Mouse (Mus musculus) stomach, embryonic 16.5 days (tissue): ENCODE results near the gene Lag3. TPM values are rescaled to one million over a fixed set of nuclear protein-coding genes. Genes with fewer than 3 reads are reported as not detected.

Experiments
- ATAC-seq: fragments of 200-750 bp; cut with Nextera tagmentation; 2 replicates; pipeline ENCODE4 v1.8.0; 2017; ENCODE audit warnings: moderate number of reproducible peaks, moderate TSS enrichment; ENCODE audit not compliant: insufficient read depth, low FRiP score
- H3K27ac ChIP-seq: fragments of 300-500 bp; sonication (generic); 2 replicates; pipeline ENCODE4 v1.5.1; 2014; ENCODE audit warnings: low read length
- H3K27me3 ChIP-seq: fragments of 300-500 bp; sonication (generic); 2 replicates; pipeline ENCODE4 v1.6.1; 2014; ENCODE audit warnings: low read length, control low read depth, mixed read lengths; ENCODE audit not compliant: control insufficient read depth, insufficient read depth
- H3K36me3 ChIP-seq: fragments of 300-500 bp; sonication (generic); 2 replicates; pipeline ENCODE4 v1.6.1; 2014; ENCODE audit warnings: low read length; ENCODE audit not compliant: control insufficient read depth, insufficient read depth
- H3K4me1 ChIP-seq: fragments of 300-500 bp; sonication (generic); 2 replicates; pipeline ENCODE4 v1.6.1; 2014; ENCODE audit warnings: low read length, control low read depth, mixed read lengths; ENCODE audit not compliant: control insufficient read depth, insufficient read depth
- H3K4me2 ChIP-seq: fragments of 300-500 bp; sonication (generic); 2 replicates; pipeline ENCODE4 v1.6.1; 2014; ENCODE audit warnings: low read depth, low read length, mixed read lengths
- H3K4me3 ChIP-seq: fragments of 300-500 bp; sonication (generic); replicated peaks from 2 replicates; pipeline ENCODE4 v1.5.1; 2014; ENCODE audit warnings: mild to moderate bottlenecking, low read length
- H3K9ac ChIP-seq: fragments of 300-500 bp; sonication (generic); 2 replicates; pipeline ENCODE4 v1.6.1; 2014; ENCODE audit warnings: low read length
- H3K9me3 ChIP-seq: fragments of 300-500 bp; sonication (generic); replicated peaks from 2 replicates; pipeline ENCODE4 v1.6.1; 2016; ENCODE audit warnings: low read length, control low read depth; ENCODE audit not compliant: control insufficient read depth
- WGBS: fragments of 180-500 bp; shearing (Covaris S2); extraction: QIAGEN DNeasy Blood & Tissue Kit; methylation state at CpG from one replicate; pipeline ENCODE4 v1.1.7; 2014; 5-methylcytosine and 5-hydroxymethylcytosine counted together
- polyA plus RNA-seq: library from polyadenylated mRNA; unstranded; fragments of >200 nt; fragmentation: Nextera tagmentation; extraction: Ambion mirVana; gene quantifications from 2 replicates; pipeline ENCODE4 v1.2.1, GENCODE M21; 2015

Lag3 gene
- polyA plus RNA-seq, 1 experiment from 2014 or later: 1.3 TPM

GRCm38 (mm10) chr6:124866560-124866959 lies 44.9 kb downstream of the Lag3 start:
- no peak overlapping the region for H3K27ac ChIP-seq
- no peak overlapping the region for H3K4me2 ChIP-seq
- no peaks in the 10 kb centered on the region for H3K36me3 ChIP-seq
- H3K4me1 ChIP-seq: peaks cover 7% of the 10 kb centered on the region
- H3K9me3 ChIP-seq: no peaks in the 10 kb centered on the region
- H3K4me3 ChIP-seq: no peak overlapping the region
- H3K9ac ChIP-seq: no peak overlapping the region
- no peak for ATAC-seq
- H3K27me3 ChIP-seq: 0 out of 2 replicates have a peak, but pooled peaks cover 4% of the 10 kb centered on the region
- WGBS: 56% methylated on average over 6 of the region's 7 CpGs

DNA sequence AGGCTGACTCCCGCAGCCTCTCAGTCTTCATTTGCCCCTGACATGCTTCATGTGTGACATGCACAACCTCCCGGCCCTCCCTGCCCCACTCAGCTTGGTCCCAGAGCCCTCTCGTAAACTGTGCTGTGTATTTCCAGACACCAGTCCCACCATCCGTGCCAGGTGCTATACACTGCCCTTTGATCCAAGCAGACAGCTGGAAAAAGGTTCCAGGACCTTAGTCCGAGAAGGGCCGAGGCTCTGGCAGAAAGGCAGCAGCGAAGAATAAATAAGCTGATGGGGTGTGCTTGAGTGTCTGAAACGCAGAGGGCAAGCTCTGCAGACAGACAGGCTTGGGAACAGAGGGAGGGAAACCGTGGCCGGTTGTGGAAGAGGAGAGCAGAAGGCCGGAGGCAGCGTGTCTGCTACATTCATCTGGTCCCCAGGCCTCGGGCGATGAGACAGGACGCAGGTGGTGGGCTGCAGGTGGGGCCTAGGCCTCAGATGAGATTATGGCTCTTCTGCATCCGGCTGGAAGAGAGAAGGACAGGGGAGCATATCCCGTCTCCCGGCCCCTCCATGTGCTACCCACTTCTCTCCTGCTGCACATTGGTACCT lies 45.6 kb downstream of the Lag3 start:
- 50% methylated on average over 18 of the region's 18 CpGs for whole genome bisulfite sequencing
- no peak overlapping the region for H3K9ac ChIP-seq
- H3K9me3 ChIP-seq: no peaks in the 10 kb centered on the region
- H3K27me3 ChIP-seq: 0 out of 2 replicates have a peak, but pooled peaks cover 4% of the 10 kb centered on the region
- peaks cover 7% of the 10 kb centered on the region for H3K4me1 ChIP-seq
- no peak overlapping the region for H3K4me3 ChIP-seq
- no peak overlapping the region for H3K4me2 ChIP-seq
- H3K36me3 ChIP-seq: no peaks in the 10 kb centered on the region
- no peak overlapping the region for H3K27ac ChIP-seq
- ATAC-seq: no peak

- Histone ChIP-seq H3K9me3 (no peaks in the 10 kb centered on the region), H3K27me3 (peaks cover 10% of the 10 kb centered on the region; the same call in 1 of the 2 replicates), H3K4me1 (peaks cover 7% of the 10 kb centered on the region), H3K4me2 (peak within 1 kb of the TSS; percentile 92), H3K9ac (peak within 1 kb of the TSS; percentile 82), H3K4me3 (peak within 1 kb of the TSS; percentile 60), H3K36me3 (no peaks in the 10 kb centered on the region), H3K27ac (no peak within 1 kb of the TSS)
- peak; percentile 82 for ATAC-seq
- 1% methylated on average over 41 of the region's 43 CpGs for WGBS
Measured at GRCm38 (mm10) chr6:124863658-124864298, 47.7 kb downstream of the Lag3 start, which contains the start of gene Gpr162. Gpr162 (minus strand) TSS chr6:124863983.

- Histone ChIP-seq H3K4me2 (peak overlapping the region; percentile 92), H3K9ac (peak overlapping the region; percentile 82), H3K27me3 (peaks cover 12% of the 10 kb centered on the region; the same call in 1 of the 2 replicates), H3K36me3 (no peaks in the 10 kb centered on the region), H3K4me1 (peaks cover 9% of the 10 kb centered on the region), H3K4me3 (peak overlapping the region; percentile 60), H3K9me3 (no peaks in the 10 kb centered on the region), H3K27ac (no peak overlapping the region)
- WGBS: 2% methylated on average over 13 of the region's 16 CpGs
- peak; percentile 4; the same call in 1 of the 2 replicates for ATAC-seq
Measured at GRCm38 (mm10) chr6:124863125-124863657, 48.3 kb downstream of the Lag3 start.

GRCm38 (mm10) chr6:124862406-124863124 lies 48.9 kb downstream of the Lag3 start:
- Histone ChIP-seq H3K4me2 (peak overlapping the region; percentile 92; the same call in 1 of the 2 replicates), H3K4me1 (peaks cover 15% of the 10 kb centered on the region), H3K36me3 (no peaks in the 10 kb centered on the region), H3K4me3 (peak overlapping the region; percentile 60), H3K27me3 (peaks cover 12% of the 10 kb centered on the region; the same call in 1 of the 2 replicates), H3K9me3 (no peaks in the 10 kb centered on the region), H3K9ac (no peak overlapping the region), H3K27ac (no peak overlapping the region)
- ATAC-seq: no peak
- WGBS: 15% methylated on average over 8 of the region's 8 CpGs

- no peak for ATAC-seq
- Histone ChIP-seq H3K4me2 (no peak overlapping the region), H3K4me3 (no peak overlapping the region), H3K27me3 (peaks cover 12% of the 10 kb centered on the region; the same call in 1 of the 2 replicates), H3K36me3 (no peaks in the 10 kb centered on the region), H3K27ac (no peak overlapping the region), H3K4me1 (peaks cover 15% of the 10 kb centered on the region), H3K9ac (no peak overlapping the region), H3K9me3 (no peaks in the 10 kb centered on the region)
- 31% methylated on average over 3 of the region's 3 CpGs for WGBS
Measured at GRCm38 (mm10) chr6:124861802-124862201, 49.7 kb downstream of the Lag3 start.

GRCm38 (mm10) chr6:124861266-124861665 lies 50.2 kb downstream of the Lag3 start:
- peaks cover 12% of the 10 kb centered on the region; the same call in 1 of the 2 replicates for H3K27me3 ChIP-seq
- no peak for ATAC-seq

DNA sequence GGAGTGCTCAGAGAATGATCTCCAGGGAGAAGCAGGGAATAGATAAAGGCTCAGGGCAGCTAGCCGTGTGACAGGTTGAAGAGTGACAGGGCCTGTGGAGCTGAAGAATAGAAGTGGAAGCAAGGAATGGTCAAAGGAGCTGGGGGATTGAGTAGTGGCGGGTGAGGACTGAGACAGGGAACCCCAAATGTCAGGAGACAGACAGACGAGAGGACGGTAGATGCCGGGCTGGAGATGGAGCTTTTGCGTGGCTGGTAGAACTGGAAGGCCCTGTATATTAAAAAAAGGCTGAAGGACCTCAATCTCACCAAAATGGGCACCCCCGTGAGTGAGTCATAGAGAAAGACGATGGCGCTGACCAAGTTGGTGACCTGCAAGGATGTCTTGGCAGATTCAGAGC lies 51.0 kb downstream of the Lag3 start:
- Histone ChIP-seq H3K27me3 (peaks cover 12% of the 10 kb centered on the region; the same call in 1 of the 2 replicates), H3K4me1 (peaks cover 24% of the 10 kb centered on the region)
- 84% methylated on average over 9 of the region's 9 CpGs for WGBS

More at GRCm38 (mm10) chr6:124861266-124861665, 50.2 kb downstream of the Lag3 start:
- H3K9ac ChIP-seq: no peak overlapping the region
- no peaks in the 10 kb centered on the region for H3K9me3 ChIP-seq
- 79% methylated on average over 19 of the region's 19 CpGs for WGBS
- H3K4me2 ChIP-seq: no peak overlapping the region
- H3K4me1 ChIP-seq: peaks cover 17% of the 10 kb centered on the region
- no peaks in the 10 kb centered on the region for H3K36me3 ChIP-seq
- H3K4me3 ChIP-seq: no peak overlapping the region
- H3K27ac ChIP-seq: no peak overlapping the region

More for the DNA sequence above, 51.0 kb downstream of the Lag3 start:
- Histone ChIP-seq H3K4me3 (no peak overlapping the region), H3K36me3 (no peaks in the 10 kb centered on the region), H3K4me2 (no peak overlapping the region), H3K9me3 (no peaks in the 10 kb centered on the region), H3K9ac (no peak overlapping the region), H3K27ac (no peak overlapping the region)
- no peak for ATAC-seq
